Mouse (Mus musculus): ENCODE results near the gene St6galnac5.

Gene St6galnac5

GRCm38 (mm10) chr3:152950299-152950698 is 31.7 kb downstream of the St6galnac5 start:
- no peak for DNase-seq (ENCODE audit: low spot score)

GRCm38 (mm10) chr3:152949233-152949777 is 32.7 kb downstream of the St6galnac5 start:
- no peak for DNase-seq (ENCODE audit: low spot score)

DNA sequence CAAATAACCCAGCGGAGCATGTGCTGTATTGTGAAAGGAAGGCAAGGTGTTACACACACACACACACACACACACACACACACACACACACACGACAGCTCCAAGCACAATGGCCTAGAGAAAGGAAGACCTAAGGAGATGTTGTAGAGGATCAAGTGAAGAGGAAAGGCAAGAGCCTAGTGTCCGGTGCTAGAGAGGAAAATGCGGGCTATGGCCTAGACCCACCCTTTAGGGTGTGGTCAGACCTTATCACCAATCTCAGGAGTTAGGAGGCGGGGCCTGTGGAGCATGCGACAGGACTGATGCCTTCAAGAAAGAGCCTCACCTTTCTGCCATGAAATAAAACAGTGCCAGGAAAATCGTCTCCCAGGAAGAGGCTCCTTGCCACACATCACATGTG is 33.5 kb downstream of the St6galnac5 start:
- no peak for DNase-seq (ENCODE audit: low spot score)

- DNase-seq (ENCODE audit: low spot score) = no peak
Observed at GRCm38 (mm10) chr3:152947031-152947640, 34.9 kb downstream of the St6galnac5 start.

GRCm38 (mm10) chr3:152944766-152945165 is 37.3 kb downstream of the St6galnac5 start:
- no peak for DNase-seq (ENCODE audit: low spot score)

DNA sequence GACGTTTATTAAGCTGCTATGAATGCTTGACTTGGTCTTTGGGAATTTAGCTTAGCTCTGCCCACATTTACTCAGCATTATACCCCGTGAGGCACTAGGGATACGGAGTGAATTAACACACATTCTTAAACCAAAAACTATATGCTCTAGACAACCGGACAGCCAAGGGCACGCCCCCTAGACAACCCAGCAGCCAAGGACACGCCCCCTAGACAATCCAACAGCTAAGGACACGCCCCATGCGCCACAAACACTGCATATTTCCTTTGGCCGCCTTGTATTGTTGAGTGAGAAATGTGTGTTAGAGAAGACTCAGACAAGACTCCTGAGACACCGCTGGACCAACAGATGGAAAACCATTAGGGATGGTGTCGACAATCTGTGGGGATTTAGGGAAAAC is 39.1 kb downstream of the St6galnac5 start:
- no peak for DNase-seq (ENCODE audit: low spot score)

DNA sequence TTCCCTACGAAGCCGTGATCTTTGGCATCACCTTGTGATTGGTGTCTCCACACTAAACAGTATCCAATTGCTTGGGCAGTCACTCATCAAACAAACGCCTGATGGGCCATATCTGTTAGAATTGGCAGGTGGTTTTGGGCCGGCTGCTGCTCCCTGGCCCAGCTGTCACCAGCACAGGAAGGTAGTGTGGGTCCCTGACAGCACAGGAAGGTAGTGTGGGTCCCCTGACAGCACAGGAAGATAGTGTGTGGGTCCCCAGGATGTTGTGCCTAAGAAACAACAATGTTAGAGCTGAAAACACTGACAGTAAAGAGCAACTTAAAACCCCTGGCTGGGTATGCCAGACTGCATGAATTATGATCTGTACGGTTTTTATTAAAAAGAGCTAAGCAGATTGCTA is 40.4 kb downstream of the St6galnac5 start:
- DNase-seq (ENCODE audit: low spot score) = no peak

- DNase-seq (ENCODE audit: low spot score) = no peak
Observed at GRCm38 (mm10) chr3:152936313-152936712, 45.7 kb downstream of the St6galnac5 start.

DNA sequence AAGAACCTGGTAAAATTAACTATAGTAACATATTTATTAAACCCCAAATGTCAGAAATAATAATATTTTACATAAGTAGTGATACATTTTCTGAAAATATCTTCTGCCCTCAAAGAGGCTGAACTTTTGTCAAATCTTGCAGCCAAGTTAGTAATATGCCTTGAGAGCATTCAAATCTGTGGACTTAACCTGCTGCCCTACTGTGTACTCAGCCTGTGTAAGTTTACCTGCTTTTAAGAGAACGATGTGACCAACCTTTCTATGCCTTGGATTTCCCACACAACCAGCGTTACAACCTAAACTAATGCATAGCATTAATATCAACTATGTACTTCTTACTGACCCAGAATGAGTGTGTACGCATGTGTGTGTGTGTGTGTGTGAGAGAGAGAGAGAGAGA is 48.3 kb downstream of the St6galnac5 start:
- no peak for DNase-seq (ENCODE audit: low spot score)

DNA sequence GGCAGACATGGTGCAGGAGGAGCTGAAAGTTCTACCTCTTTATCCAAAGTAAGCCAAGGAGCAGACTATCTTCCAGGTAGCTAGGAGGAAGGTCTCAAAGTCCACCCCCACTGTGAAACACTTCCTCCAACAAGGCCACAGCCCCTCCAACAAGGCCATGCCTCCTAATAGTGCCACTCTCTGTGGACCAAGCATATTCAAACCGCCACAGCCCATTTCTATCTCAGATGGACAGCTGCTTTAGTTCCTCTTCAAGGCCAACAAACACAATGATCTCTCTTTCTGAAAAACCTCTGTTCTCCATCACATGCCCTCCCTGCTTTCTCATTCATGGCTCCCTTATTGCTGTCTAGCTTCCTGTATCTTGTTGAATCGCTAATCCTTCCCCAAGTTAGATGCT is 49.5 kb downstream of the St6galnac5 start:
- DNase-seq (ENCODE audit: low spot score) = no peak

GRCm38 (mm10) chr3:152932096-152932495 is 50.0 kb downstream of the St6galnac5 start:
- DNase-seq (ENCODE audit: low spot score) = no peak

- no peak for DNase-seq (ENCODE audit: low spot score)
Observed at GRCm38 (mm10) chr3:152931354-152931753, 50.7 kb downstream of the St6galnac5 start.

DNA sequence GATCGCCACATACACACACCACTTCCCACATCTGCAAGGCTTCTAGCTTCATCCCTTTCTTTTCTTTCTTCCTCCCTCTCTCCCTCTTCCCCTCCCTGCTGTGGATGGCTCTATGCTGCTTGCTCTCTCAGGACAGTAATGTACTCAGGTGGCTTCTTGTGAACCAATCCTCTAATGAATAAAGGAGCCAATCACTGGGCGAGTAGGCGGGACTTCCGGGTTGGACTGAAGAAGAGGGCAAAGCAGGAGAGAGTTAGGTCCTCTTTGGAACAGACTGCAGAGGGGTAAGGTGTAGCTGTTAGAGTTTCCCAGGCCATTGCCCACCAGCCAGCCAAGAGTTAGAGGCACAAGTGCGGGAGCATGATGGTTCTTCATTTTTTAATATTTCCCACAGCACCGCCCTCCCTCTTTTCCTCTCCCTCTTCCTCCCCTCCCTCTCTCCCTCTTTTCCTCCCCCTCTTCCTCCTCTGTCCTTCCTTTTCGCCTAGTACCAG is 52.2 kb downstream of the St6galnac5 start:
- no peak for DNase-seq (ENCODE audit: low spot score)

DNA sequence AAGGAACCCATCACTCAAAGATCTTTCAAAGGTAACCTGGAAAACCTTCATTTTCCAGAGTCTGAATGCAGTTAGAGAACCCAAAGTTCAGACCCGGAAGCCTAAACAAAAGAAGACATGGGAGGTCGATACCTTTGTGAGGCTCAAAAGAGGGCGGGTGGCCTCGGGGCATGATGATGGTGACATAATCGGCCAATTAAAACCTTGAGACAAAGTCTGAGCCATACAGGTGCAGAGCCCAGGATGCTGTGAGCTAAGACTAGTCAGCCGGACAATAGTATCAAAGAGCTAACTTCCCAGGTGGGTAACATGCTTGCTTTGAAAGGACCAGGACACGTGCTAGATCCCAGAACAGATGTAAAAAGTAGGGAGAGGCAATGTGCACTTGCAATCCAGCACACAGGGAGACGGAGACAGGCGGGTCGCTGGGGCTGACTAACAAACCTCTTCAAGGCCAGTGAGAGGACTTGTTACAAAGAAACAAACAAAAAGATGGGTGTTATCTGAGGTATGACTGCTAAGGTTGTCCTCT is 52.7 kb downstream of the St6galnac5 start:
- DNase-seq (ENCODE audit: low spot score) = no peak

- DNase-seq (ENCODE audit: low spot score) = no peak
Observed at GRCm38 (mm10) chr3:152928287-152928975, 53.6 kb downstream of the St6galnac5 start.

DNA sequence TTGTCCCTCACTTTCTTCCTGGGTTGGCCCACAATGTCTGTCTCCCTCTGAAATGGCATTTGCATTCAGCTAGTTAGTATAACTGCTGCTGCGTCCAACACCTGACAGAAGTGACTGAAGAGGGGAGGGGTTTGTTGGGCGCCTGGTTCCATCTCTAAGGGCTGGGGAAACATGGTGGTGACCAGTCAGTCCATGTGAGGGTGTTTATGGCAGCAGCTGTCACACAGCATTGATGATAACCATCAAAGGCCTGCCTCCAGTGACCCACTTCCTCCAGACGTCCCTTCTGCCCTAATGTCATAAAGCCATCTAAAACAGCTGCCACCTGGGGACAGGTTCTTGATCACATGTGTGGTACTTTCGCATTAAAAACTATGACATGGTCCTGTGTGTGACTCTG is 55.9 kb downstream of the St6galnac5 start:
- DNase-seq (ENCODE audit: low spot score) = no peak

GRCm38 (mm10) chr3:152925364-152925763 is 56.7 kb downstream of the St6galnac5 start:
- no peak for DNase-seq (ENCODE audit: low spot score)

DNA sequence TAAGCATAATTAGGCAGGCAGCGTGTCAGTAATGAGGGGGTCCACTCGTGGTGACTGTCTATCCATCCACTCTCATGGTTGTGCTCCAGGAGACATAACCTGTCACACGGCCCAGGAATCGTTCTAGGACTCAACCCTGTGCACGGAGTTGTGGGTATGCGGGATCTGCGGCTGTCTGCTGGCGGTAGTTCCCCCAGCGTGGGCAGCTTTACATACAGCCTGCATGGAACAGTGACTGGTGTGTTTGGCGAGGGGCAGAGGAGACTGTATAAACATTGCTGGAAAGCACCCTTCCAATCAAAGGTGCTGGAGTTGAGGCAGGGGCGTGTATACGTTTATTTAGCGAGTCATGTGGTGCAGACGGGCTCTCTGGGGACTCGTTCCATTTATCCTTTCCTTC is 58.5 kb downstream of the St6galnac5 start:
- no peak for DNase-seq (ENCODE audit: low spot score)

DNA sequence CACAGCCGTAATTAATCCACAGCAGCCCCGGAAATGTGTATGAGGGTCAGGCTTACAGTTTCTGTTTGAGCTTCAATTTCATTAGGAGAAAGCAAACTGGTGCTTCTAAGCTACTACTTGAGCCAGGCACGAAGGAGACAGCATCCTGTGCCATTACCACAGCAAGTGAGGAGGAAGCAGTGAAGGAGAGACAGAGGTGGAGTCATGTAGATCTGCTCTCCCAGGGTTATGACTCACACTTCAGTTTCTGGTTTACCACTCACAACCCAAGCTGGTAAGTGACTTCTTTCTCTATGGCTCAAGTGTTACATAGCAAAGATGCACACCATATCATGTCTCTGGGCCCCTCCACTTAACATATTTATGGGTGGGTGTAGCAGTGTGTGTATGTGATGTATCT is 61.7 kb downstream of the St6galnac5 start:
- DNase-seq (ENCODE audit: low spot score) = no peak

GRCm38 (mm10) chr3:152919101-152919500 is 62.9 kb downstream of the St6galnac5 start:
- DNase-seq (ENCODE audit: low spot score) = no peak

- no peak for DNase-seq (ENCODE audit: low spot score)
Observed at GRCm38 (mm10) chr3:152917579-152917978, 64.5 kb downstream of the St6galnac5 start.

DNA sequence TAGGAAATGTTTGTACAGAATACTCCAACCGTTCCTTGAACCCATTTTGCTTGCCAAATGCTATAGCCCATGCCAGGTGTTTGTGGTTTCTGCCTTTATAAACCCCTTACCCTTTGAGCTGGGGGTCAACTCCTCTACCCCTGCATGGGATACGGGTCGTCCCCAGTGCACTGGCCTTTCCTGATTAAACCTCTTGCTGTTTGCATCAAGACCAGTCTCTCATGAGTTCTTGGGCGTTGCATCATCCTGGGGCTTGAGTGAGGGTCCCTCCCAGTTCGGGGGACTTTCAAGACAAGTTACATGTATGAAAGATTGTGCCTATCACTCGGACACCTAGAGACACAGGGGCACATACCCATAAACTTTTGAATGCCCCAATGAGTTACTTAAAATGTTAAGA is 67.7 kb downstream of the St6galnac5 start:
- DNase-seq (ENCODE audit: low spot score) = no peak

DNA sequence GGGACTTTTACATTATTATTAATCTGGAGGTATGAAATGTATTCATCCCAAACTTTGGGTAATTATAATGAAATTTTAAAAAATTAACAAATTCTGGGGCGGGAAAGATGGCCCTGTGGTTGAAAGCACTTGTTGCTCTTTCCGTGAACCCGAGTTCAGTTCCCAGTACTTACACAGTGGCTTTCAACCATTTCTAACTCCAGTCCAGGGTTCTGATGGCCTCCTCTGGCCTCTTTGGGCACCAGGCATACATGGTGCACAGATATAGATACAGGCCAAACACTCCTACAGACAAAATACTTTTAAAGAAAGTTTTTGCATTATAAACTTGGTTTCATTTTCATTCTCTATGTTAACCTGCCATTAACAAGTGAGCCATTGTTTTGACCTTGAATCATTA is 68.4 kb downstream of the St6galnac5 start:
- no peak for DNase-seq (ENCODE audit: low spot score)

Data from adipocyte (in vitro differentiated cells).